Mouse (Mus musculus): ENCODE data around the gene Gm20388. TPM values are rescaled to one million over a fixed set of nuclear protein-coding genes. Genes with fewer than 3 reads are reported as not detected.
"Not testable (repeated sequence)": the region's sequence is repeated elsewhere in the genome, so short reads cannot be mapped to it uniquely, and the experiment has no call there.

Gene Gm20388
- total RNA-seq, 2 experiments from 2014 or later, result 11.4 to 18.1 TPM

DNA sequence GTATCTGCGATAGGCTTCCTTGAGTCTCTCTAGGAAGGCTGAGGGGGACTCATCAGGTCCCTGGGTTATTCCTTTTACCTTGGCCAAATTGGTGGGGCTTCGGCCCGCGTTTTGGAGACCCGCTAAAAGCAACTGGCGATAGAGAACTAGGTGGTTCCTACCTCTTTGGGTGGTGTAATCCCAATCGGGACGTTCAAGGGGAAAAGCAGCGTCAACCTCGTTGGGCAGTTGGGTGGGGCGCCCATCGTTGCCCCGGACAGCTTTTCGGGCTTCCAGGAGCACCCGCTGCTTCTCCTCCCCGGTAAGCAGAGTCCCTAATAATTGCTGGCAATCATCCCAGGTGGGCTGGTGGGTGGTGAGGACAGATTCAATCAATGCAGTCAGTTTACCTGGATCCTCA, 3521.7 kb downstream of the Gm20388 start:
- ATAC-seq (replicated peaks; ENCODE audit: low FRiP score, low TSS enrichment, poor library complexity, severe bottlenecking), result no peak

DNA sequence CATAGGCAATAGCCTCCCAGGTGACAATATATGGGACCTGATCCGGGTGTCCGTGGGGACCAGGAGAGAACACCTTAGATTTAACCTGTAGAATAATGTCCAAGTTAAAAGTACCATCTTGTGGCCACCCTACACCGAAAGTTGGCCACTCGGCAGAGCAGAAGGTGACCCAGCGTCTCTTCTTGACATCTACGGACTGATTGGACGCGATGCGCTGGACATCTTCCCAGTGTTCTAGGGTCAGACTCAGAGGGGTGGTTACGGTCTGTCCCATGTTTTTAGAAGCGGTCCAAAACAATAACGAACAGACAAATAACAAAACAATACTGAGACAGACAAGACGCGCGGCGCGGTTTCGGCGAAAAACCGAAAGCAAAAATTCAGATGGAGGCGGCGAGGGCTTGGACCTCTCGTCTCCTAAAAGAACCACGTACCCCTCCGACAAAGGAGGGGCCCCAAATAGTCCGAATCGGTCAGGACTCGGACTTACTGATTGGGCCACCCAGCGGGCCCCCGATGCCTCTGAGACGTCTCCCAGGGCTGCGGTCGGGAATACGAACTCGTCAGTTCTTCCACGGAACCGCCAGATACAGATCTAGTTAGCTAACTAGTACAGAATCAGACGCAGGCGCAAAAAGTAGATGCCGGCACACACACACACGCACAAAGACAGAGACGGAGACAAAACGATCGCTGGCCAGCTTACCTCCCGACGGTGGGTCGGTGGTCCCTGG, 3522.8 kb downstream of the Gm20388 start:
- not testable (repeated sequence) for ATAC-seq (replicated peaks; ENCODE audit: low FRiP score, low TSS enrichment, poor library complexity, severe bottlenecking)

DNA sequence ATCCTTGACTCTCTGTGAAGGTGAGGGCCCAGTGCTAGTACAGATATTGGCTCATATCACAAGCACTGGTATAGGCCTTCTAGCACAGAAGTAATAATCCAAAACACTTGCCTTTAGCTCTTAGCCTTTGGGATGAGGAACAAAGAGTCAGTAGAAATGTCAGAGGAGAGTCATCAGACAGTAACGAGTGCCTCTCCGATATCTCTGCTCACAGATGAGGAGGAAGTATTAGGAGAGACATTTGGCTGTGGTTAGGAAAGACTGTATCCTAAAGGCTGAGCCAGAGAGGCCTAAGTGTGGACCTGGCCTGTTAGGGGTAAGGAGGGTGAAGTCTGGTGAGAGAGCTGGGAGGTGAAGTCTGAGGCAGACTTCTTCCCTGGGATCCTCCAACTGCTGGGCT, 3531.1 kb downstream of the Gm20388 start:
- no peak for ATAC-seq (replicated peaks; ENCODE audit: low FRiP score, low TSS enrichment, poor library complexity, severe bottlenecking)

DNA sequence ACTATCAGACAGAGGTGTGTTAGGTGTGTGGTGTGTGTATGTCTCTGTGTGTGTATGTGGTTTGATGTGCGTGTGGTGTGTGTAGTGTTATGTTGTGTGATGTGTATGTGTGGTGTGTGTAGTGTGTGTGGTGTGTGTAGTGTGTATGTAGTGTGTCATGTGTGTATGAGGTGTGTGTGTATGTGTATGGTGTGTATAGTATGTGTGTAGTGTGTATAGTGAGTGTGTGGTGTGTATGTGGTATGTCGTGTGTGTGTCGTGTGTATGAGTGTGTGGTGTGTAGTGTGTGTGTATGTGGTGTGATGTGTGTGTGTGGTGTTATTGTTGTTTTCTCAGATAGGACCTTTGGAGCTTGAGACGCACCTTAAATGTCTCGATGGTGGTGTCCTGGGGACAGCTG, 3531.7 kb downstream of the Gm20388 start:
- ATAC-seq (replicated peaks; ENCODE audit: low FRiP score, low TSS enrichment, poor library complexity, severe bottlenecking), result no peak

DNA sequence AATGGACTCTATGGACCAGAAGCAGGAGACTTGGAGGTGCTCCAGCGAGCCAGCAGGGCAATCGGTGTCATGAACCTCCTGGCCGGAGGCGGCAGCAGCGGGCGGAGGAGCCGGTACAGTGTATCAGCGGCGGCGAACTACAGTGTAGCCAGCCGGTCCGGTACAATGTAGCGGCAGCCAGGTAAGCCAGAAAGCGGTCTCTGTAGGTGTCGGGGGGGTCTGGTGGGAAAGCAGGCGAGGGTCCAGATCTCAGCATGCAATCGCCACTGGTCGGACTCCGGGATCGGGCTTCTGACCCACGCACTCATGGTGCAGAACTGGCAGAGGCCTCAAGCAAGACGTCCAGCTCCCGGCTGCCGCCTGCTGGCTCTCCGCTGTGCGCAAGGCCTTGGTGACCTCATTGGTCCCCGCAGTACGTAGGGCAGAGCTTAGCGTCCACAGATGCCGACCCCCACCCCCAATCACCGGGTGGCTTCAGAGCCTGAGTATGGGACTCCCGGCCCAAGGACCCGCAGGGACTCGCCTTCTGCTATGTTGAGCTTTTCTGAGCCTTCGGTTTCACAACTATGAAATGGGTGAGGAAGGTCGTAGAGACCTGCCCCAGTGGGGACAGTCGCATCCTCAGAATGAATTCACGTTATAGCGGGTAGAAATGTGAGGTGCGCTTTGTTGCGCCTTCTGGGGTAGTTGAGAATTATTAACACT, 3532.4 kb downstream of the Gm20388 start:
- ATAC-seq (replicated peaks; ENCODE audit: low FRiP score, low TSS enrichment, poor library complexity, severe bottlenecking), result peak; percentile 92

DNA sequence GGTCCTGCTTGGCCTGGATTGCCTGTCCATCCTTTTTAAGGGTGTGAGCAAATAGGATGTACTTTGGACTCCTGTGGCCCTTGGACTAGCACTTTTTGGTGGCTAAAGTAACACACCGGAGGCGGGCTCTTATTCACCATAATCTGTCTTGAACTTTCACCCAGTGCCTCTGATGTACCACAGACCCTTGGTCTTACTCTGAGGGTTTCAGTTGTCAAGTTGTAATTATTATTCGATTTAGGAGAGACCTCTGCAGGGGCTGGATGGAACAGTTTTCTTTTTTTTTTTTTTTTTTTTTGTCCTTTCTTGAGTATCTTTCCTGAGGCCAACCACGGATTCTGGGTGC, 3532.9 kb downstream of the Gm20388 start:
- ATAC-seq (replicated peaks; ENCODE audit: low FRiP score, low TSS enrichment, poor library complexity, severe bottlenecking), result 0 out of 2 replicates have a peak, but pooled peaks have one; percentile 3

DNA sequence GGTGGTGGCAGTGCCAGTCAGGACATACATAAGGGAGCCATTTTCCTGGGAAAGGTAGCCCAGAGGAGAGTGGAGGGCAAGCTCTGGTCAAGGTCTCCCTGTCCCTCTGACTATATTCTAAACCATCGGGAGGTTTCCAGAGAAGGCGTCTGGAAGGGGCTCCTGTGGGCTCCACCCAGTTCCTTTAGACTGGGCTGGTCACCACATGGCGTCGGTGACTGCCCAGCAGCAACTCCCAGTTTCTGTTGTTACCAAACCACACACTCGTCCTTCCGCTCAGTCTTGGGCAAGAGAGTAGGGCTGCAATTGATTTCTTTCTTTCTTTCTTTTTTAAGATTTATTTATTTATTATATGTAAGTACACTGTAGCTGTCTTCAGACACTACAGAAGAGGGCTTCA, 3533.5 kb downstream of the Gm20388 start:
- no peak for ATAC-seq (replicated peaks; ENCODE audit: low FRiP score, low TSS enrichment, poor library complexity, severe bottlenecking)

DNA sequence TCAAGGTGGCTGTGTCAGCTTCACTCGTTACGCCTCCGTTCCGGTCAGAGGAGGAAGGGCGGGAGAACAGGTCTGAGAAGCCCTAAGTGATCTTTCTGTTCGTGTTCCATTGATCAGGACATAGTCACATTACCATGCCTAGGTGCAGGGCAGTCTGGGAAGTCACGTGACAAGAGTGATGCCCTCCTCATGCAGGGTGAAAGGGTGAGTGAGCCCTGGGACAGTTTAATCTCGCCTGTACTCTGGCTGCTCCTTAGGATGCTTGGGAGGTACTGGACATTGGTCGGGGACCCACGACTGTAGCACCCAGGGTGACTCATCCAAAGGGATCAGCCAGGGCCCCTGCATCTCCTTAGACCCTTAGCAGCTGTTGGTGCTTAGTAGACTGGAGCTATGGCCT, 3535.3 kb downstream of the Gm20388 start:
- no peak for ATAC-seq (replicated peaks; ENCODE audit: low FRiP score, low TSS enrichment, poor library complexity, severe bottlenecking)

DNA sequence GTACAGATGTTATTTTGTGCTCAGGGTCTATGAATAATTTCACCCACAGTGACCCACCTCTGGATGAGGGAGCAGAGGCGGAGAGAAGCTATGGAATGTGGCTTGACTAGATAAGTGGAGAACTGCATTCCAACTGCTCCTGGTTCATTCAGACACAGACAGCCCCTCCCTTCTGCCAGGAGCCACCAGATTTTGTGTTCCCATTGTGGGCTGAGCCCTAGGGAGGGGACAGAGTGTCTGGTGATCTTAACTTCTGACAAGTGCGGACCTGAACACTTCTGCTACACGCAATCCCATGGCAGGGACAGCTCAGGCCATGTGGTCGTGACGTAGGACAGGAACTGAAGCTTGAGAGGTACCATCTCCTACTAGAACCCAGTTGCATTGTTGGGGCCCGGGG, 3536.2 kb downstream of the Gm20388 start:
- ATAC-seq (replicated peaks; ENCODE audit: low FRiP score, low TSS enrichment, poor library complexity, severe bottlenecking), result no peak

DNA sequence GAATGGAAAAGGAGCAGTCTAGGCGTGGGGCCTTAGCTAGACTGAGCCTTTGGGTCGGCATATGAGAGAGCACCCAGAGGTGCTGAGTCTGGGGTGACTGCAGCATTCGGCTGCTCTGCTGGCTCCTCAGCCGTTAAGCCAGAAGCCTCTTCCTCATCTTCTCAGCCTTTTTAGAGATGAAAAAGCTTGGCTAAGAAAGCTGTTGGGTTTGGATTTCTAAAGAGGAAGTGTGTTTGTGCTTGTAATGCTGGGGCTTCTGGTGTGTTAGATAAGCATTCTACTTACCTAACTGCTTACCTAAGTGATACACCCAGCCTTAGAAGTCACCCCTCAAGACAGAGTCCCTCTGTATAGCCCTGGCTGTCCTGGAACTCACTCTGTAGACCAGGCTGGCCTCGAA, 3540.1 kb downstream of the Gm20388 start:
- peak; percentile 36 for ATAC-seq (replicated peaks; ENCODE audit: low FRiP score, low TSS enrichment, poor library complexity, severe bottlenecking)

DNA sequence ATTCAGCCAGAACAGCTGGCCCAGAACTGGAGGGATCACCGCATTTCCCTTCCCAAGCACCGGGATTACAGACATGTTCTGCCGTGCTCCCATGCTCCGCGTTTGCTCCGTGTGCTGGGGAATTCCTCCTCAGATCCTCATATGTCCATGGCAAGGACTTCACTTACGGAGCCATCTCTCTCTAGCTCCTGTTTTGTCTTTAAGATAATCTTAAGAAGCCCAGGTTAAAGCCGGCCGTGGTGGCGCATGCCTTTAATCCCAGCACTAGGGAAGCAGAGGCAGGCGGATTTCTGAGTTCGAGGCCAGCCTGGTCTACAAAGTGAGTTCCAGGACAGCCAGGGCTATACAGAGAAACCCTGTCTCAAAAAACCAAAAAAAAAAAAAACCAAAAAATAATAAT, 3541.1 kb downstream of the Gm20388 start:
- ATAC-seq (replicated peaks; ENCODE audit: low FRiP score, low TSS enrichment, poor library complexity, severe bottlenecking), result not testable (repeated sequence)

DNA sequence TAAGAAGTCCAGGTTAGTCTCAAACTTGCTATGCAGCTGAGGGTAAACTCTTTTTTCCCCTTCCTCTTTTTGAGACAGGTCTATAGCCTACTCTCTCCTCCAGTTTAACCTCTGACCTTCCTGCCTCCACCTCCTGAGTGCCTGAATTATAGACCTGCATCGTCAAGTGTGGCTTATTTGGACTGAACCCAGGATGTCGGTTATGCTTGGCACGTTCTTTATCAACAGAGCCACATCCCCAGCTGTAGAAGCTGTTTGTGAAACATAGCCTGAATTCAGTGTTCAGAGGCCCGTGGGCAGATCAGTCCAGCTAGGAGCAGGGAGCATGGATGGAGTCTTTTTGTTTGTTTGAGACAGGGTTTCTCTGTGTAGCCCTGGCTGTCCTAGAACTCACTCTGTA, 3541.5 kb downstream of the Gm20388 start:
- ATAC-seq (replicated peaks; ENCODE audit: low FRiP score, low TSS enrichment, poor library complexity, severe bottlenecking), result peak; percentile 62

DNA sequence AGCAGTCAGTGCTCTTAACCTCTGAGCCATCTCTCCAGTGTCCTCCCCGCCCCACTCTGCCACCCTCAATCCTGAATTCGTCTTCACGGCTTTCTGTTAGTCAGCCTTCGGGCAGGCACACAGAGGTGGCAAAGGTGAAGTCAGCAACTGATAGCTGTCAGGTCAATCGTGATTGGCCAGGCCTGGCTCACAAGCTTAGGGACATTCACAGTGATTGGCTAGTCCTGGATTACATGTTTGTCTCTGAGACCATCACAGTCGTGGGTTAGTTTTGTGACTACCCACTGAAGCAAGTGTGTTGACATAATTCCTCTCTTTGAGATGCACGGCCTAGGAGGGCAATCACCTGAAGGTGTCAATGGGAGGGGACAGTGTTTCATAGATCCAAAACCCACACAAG, 3542.7 kb downstream of the Gm20388 start:
- ATAC-seq (replicated peaks; ENCODE audit: low FRiP score, low TSS enrichment, poor library complexity, severe bottlenecking), result 0 out of 2 replicates have a peak, but pooled peaks have one; percentile 22

DNA sequence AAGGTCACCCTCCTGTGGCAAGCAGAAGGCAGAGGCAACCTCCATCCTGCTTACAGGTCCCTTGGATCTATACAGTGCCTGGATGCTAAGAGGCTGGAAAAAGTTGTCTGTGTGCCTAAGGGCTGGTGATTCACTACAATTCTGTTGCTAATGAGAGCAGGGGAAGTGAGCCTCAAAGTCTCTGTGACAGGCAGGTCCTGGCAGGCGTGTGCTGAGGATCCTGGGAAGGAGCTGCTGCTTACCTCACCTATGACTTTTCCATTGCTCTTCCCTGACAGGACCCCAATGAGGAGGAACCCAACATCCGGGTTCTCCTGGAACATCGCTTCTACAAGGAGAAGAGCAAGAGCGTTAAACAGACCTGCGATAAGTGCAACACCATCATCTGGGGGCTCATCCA, 3543.3 kb downstream of the Gm20388 start:
- ATAC-seq (replicated peaks; ENCODE audit: low FRiP score, low TSS enrichment, poor library complexity, severe bottlenecking), result no peak

DNA sequence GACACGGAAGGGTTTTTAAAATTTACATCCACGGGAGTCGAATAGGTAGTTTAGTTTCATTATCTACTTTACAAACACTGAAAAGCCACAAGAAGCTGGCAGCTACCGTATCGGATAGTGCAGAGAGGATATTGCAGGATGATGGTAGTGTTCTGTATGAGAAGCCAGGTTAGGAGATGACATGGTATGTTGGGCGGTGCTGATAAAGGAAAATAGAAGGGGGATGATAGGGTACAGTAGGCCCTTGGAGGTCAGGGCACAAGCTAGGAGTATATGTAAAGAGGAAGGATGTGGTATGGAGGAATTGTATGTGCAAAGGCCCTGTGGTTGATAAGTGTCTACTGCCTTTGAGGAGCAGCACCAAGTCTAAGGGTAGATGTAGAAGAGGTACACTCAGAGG, 3543.9 kb downstream of the Gm20388 start:
- ATAC-seq (replicated peaks; ENCODE audit: low FRiP score, low TSS enrichment, poor library complexity, severe bottlenecking), result peak; percentile 68

DNA sequence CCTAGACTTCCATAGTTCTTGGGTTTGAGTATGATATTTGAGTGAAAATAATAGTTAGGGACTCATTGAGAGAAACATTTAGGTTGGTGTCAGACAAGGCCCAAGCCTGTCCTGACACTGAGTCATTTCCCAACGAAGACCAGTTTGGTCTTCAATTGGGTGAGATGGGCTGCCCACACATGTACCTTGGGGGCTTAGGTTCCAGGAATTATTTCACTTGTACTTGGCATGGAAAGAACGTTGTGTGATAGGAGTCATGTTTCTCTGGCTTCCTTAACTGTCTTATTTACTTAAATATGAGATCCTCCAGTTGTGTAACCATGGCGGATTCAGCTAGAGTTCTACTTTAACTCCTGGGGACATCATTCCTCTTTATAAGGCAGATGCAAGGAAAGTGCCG, 3553.0 kb downstream of the Gm20388 start:
- no peak for ATAC-seq (replicated peaks; ENCODE audit: low FRiP score, low TSS enrichment, poor library complexity, severe bottlenecking)

DNA sequence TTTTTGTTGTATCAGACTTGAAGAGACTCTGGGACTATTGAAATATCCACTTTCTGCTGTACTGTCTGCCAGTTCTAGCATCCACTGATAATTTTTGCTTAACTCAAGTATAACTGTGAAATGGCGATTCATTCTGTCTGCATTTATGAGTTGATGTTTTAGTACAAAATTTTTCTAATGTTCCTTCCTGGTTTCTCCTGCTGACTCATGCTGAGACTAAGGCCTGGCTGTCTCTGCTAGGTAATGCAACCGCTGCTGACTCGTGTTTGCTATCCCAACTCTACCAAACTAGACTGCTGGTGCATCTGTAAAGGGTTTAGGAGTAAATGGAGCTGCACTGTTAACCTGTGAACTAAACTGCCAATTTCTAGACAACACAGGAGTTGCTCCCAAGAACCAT, 3556.8 kb downstream of the Gm20388 start:
- ATAC-seq (replicated peaks; ENCODE audit: low FRiP score, low TSS enrichment, poor library complexity, severe bottlenecking), result no peak

DNA sequence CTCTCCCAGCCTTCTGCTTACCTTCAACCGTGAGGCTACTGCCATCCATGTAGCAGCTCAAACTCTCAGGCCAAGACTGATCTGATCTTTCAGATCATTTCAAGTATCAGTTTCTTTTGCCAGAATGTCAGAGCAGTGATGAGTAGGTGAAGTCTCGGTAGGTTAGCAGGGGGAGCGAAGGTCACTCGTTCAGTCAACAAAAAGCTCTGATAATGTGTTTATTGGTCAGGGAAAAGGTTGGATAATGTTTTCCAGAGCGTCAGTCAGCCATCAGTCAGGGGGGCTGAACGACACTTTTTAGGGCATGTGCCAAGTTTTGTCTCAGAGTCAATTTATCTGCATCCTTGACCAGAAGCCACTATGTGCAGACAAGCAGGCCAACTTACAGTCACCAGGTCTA, 3562.3 kb downstream of the Gm20388 start:
- ATAC-seq (replicated peaks; ENCODE audit: low FRiP score, low TSS enrichment, poor library complexity, severe bottlenecking), result not testable (repeated sequence)

DNA sequence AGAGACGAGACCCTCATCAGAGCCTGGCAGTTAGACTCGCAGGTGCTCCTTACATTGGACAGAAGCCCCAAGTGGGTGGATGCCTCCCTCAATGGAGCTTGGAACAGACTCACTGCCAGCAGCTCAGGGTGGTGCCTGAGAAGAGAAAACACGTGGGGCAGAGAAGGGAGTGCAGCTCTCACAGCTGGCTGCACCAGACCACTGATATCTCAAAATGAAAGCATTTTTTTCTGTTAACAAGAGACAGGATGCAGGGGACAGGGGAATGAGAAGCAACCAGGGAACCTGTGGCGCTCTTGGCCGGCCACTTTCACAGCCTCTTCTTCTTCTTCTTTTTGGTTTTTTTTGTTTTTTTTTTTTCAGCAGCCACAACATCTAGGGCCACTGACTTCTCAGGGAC, 3563.9 kb downstream of the Gm20388 start:
- ATAC-seq (replicated peaks; ENCODE audit: low FRiP score, low TSS enrichment, poor library complexity, severe bottlenecking), result not testable (repeated sequence)

DNA sequence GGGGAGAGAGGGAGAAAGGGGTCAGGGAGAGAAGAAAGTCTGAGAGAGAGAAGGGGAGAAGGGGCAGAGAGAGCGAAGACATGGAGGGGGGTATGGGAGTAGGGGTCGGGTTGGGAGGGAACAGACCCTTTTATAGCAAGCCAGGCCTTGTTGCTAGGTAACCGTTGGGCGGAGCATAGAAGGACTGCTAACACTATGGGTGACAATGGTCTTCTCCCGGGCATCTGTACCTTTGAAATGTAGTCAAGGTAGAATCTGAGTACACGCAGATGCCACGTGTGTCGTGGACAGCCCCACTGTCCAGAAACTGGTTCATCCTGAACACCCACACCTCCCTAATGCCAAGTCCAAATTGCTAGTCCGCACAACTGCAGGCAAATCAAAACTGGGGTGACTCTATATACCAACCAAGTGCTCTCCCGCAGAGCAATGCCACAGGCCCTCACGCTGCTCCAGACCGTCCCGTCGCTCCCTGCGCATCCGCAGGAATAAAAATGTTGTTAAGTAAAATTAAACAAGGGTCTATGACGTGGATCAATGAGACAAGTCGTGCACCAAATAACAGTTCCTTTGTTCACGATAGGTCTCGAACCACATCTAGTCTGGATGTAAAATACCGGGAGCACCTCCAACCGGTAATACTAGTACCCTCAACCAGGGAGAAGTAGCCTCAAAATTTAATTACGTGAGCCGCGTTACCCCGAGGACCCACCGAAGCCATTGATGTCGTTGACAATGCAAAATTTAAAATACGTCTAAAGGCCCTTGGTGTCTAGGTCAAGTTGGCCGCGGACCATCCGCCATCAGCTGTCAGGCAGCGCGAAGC, 3566.5 kb downstream of the Gm20388 start:
- peak; percentile 29 for ATAC-seq (replicated peaks; ENCODE audit: low FRiP score, low TSS enrichment, poor library complexity, severe bottlenecking)

Data from megakaryocyte-erythroid progenitor cell, adult 5-6 weeks (primary cell).